Mouse (Mus musculus) lung, postnatal 0 days (tissue): Measurements from ENCODE around the gene Adgrg3.

Source experiments
- CTCF ChIP-seq: IDR thresholded peaks from 2 replicates; pipeline ENCODE4 v1.5.1; 2016; ENCODE audit warnings: antibody characterized with exemption, mild to moderate bottlenecking
- EP300 ChIP-seq: IDR thresholded peaks from 2 replicates; pipeline ENCODE4 v1.6.1; 2016; ENCODE audit warnings: antibody characterized with exemption, mild to moderate bottlenecking, control low read depth

DNA sequence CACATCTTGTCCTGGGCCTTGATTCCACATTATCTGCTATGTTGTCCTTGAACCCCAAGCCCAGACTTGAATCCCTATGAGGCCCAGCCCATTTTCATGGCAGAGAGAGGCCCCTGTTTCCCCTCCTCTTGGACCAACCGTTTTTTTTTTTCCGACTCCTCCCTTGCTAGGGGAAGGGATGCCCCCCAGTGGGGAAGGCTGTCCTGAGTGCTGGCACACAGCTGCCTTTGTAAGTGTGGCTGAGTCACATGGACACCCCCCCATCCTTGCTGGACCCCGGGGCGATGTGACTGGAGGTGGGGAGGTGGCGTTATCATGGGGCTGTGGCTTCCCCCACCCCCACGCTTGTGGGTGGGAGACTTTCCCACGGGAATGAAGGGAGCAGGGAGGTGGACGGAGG lies 36.5 kb upstream of the Adgrg3 start:
- TF ChIP-seq CTCF (no peak), EP300 (no peak)
